Mouse (Mus musculus): ENCODE data around the gene Olfml2b.

GRCm38 (mm10) chr1:170609872-170610271 is 34.5 kb upstream of the Olfml2b start:
- TF ChIP-seq FOSL1 (IDR thresholded peaks at IDR 0.05; ENCODE audit: insufficient read depth, low read length, poor library complexity, severe bottlenecking) (no peak), CTCF (IDR thresholded peaks at IDR 0.05; ENCODE audit: control insufficient read depth, insufficient read depth, insufficient read length) (no peak), MYOD1 (IDR thresholded peaks at IDR 0.05; ENCODE audit: control insufficient read depth, insufficient read length, low read depth) (no peak), CEBPB (IDR thresholded peaks at IDR 0.05; ENCODE audit: low read depth) (no peak), MYOG (IDR thresholded peaks at IDR 0.05; ENCODE audit: control insufficient read depth, extremely low read depth, insufficient read length) (no peak)
